Mouse (Mus musculus) liver, embryonic 11.5 days (tissue): ENCODE measurements around the gene Gucy2f. TPM values are rescaled to one million over a fixed set of nuclear protein-coding genes. Genes with fewer than 3 reads are reported as not detected.
A peak's percentile ranks its signal among the peaks of the same experiment; 100 is the strongest.
"Not testable (repeated sequence)": the region's sequence is repeated elsewhere in the genome, so short reads cannot be mapped to it uniquely, and the experiment has no call there.

Source experiments
- ATAC-seq: fragments of 200-750 bp; cut with Nextera tagmentation; replicated peaks from 2 replicates; pipeline ENCODE4 v1.8.0; 2017; ENCODE audit warnings: moderate number of reproducible peaks, mild to moderate bottlenecking, moderate TSS enrichment, moderate library complexity; ENCODE audit not compliant: low FRiP score
- DNase-seq: peaks from one replicate; pipeline ENCODE4 v3.0.0-alpha.2; 2017; ENCODE audit warnings: low spot score
- H3K27ac ChIP-seq: fragments of 300-500 bp; sonication (generic); 2 replicates; pipeline ENCODE4 v1.5.1; 2014; ENCODE audit warnings: mild to moderate bottlenecking, low read depth, low read length, control low read depth
- H3K27me3 ChIP-seq: fragments of 300-500 bp; sonication (generic); replicated peaks from 2 replicates; pipeline ENCODE4 v1.6.1; 2014; ENCODE audit warnings: low read length, mixed read lengths; ENCODE audit not compliant: control insufficient read depth, insufficient read depth
- H3K36me3 ChIP-seq: fragments of 300-500 bp; sonication (generic); 2 replicates; pipeline ENCODE4 v1.6.1; 2014; ENCODE audit warnings: mild to moderate bottlenecking, low read length, moderate library complexity, mixed read lengths; ENCODE audit not compliant: control insufficient read depth, insufficient read depth
- H3K4me1 ChIP-seq: fragments of 300-500 bp; sonication (generic); replicated peaks from 2 replicates; pipeline ENCODE4 v1.6.1; 2014; ENCODE audit warnings: low read length, mixed read lengths; ENCODE audit not compliant: control insufficient read depth, insufficient read depth
- H3K4me2 ChIP-seq: fragments of 300-500 bp; sonication (generic); 2 replicates; pipeline ENCODE4 v1.6.1; 2014; ENCODE audit warnings: mild to moderate bottlenecking, control low read depth, moderate library complexity
- H3K4me3 ChIP-seq: fragments of 300-500 bp; sonication (generic); 2 replicates; pipeline ENCODE4 v1.5.1; 2014; ENCODE audit warnings: low read depth, low read length, control low read depth
- H3K9ac ChIP-seq: fragments of 300-500 bp; sonication (generic); 2 replicates; pipeline ENCODE4 v1.6.1; 2014; ENCODE audit warnings: low read depth, low read length, control low read depth
- H3K9me3 ChIP-seq: fragments of 300-500 bp; sonication (generic); 2 replicates; pipeline ENCODE4 v1.6.1; 2016; ENCODE audit warnings: low read length, inconsistent platforms, mixed read lengths; ENCODE audit not compliant: control insufficient read depth
- WGBS: fragments of 180-500 bp; shearing (Covaris S2); extraction: QIAGEN DNeasy Blood & Tissue Kit; methylation state at CpG from one replicate; pipeline ENCODE4 v1.1.7; 2014; 5-methylcytosine and 5-hydroxymethylcytosine counted together
- polyA plus RNA-seq: library from polyadenylated mRNA; unstranded; fragments of >200 nt; fragmentation: Nextera tagmentation; extraction: Ambion mirVana; gene quantifications from 2 replicates; pipeline ENCODE4 v1.2.1, GENCODE M21; 2014

The Gucy2f gene
- polyA plus RNA-seq, result not detected in 2 replicates

DNA sequence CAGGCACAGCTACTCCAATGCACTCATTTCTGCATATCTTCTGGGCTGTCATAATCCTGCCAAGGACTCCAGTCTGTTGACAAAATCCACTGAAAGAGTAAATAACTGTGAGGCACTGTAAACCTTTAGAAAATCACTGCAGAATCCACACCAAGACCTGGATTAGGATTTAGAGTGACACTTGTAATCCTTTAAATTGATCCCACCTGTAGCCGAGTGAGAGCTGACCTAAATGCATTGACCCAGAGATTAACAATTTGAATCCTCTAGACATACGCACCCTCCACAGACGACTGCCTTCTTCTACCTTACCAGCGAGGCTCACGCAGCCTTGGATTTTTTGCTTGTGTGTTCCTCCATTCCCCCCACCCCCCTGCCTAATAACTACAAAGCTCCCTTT lies at the start of gene Gucy2f:
Gucy2f (minus strand) TSS at position 101 of the 400 bp plus-strand sequence.
- no peak for ATAC-seq

GRCm38 (mm10) chrX:142245682-142246327 lies 49.1 kb upstream of the Gucy2f start:
- no peak overlapping the region for H3K27ac ChIP-seq
- no peak overlapping the region for H3K9ac ChIP-seq
- ATAC-seq, result no peak
- no peaks in the 10 kb centered on the region for H3K9me3 ChIP-seq
- H3K27me3 ChIP-seq, result no peaks in the 10 kb centered on the region; the same call in 1 of the 2 replicates
- no peaks in the 10 kb centered on the region for H3K36me3 ChIP-seq
- DNase-seq, result no peak
- H3K4me2 ChIP-seq, result no peak overlapping the region
- H3K4me3 ChIP-seq, result no peak overlapping the region
- 69% methylated on average over 5 of the region's 5 CpGs for WGBS
- H3K4me1 ChIP-seq, result no peaks in the 10 kb centered on the region

More for the DNA sequence above, at the start of gene Gucy2f:
- Histone ChIP-seq H3K9me3 (no peaks in the 10 kb centered on the region), H3K27ac (no peak within 1 kb of the TSS), H3K4me2 (no peak within 1 kb of the TSS), H3K4me3 (no peak within 1 kb of the TSS), H3K27me3 (no peaks in the 10 kb centered on the region; the same call in 1 of the 2 replicates), H3K4me1 (no peaks in the 10 kb centered on the region), H3K9ac (no peak within 1 kb of the TSS), H3K36me3 (no peaks in the 10 kb centered on the region)
- DNase-seq, result no peak
- WGBS, result 50% methylated on average over 5 of the region's 5 CpGs

DNA sequence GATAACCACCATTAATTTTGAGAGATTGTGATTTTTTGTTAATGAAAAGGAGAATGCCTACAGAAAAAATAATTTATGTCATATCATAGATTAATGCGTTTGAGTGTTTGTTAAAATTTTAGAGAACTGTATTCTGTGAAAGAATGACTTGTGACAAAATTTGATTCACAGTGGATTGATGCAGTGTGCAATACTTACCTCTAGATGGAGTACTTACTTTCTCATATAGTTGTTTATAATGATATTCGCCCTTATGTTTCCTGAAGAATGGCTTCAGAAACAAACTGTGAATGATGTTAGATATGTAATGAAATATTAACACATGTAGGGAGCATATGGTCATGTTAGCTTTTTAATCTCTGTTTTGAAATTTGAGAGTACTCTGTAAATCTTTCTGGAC lies 40.4 kb upstream of the Gucy2f start:
- ATAC-seq, result no peak
- Histone ChIP-seq H3K9me3 (no peaks in the 10 kb centered on the region), H3K4me3 (no peak overlapping the region), H3K4me2 (no peak overlapping the region), H3K4me1 (no peaks in the 10 kb centered on the region), H3K27ac (no peak overlapping the region), H3K36me3 (no peaks in the 10 kb centered on the region), H3K27me3 (no peaks in the 10 kb centered on the region), H3K9ac (no peak overlapping the region)
- no peak for DNase-seq
- 51% methylated on average over 2 of the region's 2 CpGs for WGBS

DNA sequence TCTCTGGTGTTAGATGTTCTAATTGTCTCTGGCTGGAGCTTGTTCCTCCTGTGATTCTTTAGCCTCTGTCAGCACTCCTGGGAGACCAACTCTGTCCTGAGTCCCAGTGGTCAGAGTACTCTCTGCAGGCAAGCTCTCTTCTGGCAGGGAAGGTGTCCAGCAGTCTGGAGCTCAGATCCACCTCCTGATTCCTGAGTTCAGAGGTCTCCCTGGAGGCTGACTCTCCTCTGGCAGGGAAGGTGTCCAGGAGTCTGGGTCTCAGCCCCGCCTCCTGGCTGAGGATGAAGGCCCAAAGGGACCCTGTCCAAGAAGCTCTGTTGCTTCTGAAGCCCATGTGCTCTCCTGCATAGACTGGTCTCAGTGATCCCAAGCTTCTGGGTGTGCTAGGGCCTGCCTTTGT lies 39.4 kb upstream of the Gucy2f start:
- not testable (repeated sequence) for H3K27ac ChIP-seq, H3K9me3 ChIP-seq, ATAC-seq, DNase-seq, H3K4me2 ChIP-seq, H3K4me1 ChIP-seq, H3K9ac ChIP-seq, H3K4me3 ChIP-seq, H3K36me3 ChIP-seq, H3K27me3 ChIP-seq
- WGBS, result 77% methylated on average over 1 of the region's 1 CpGs

DNA sequence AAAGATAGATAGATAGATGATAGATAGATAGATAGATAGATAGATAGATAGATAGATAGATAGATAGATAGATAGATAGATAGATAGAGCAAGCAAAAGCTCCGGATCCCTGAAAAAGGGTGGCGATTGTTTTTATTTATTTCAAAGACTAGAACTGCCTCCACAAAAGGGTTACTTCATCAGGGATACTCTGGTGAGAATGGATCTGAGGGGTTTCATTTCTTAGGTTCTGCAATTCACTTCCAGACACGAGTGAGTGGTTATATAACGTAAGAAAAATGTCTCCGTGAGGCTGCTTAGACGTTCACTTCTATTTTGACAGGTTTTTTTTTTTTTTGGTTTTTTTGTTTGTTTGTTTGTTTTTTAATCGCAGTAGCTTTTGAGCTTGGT lies 32.0 kb upstream of the Gucy2f start:
- no peaks in the 10 kb centered on the region for H3K4me1 ChIP-seq
- H3K27me3 ChIP-seq, result no peaks in the 10 kb centered on the region
- H3K9ac ChIP-seq, result no peak overlapping the region
- H3K27ac ChIP-seq, result no peak overlapping the region
- H3K4me3 ChIP-seq, result peak overlapping the region; percentile 58
- H3K9me3 ChIP-seq, result no peaks in the 10 kb centered on the region
- 44% methylated on average over 7 of the region's 7 CpGs for WGBS
- DNase-seq (no peak), ATAC-seq (no peak)
- H3K4me2 ChIP-seq, result peak overlapping the region; percentile 44
- H3K36me3 ChIP-seq, result no peaks in the 10 kb centered on the region

DNA sequence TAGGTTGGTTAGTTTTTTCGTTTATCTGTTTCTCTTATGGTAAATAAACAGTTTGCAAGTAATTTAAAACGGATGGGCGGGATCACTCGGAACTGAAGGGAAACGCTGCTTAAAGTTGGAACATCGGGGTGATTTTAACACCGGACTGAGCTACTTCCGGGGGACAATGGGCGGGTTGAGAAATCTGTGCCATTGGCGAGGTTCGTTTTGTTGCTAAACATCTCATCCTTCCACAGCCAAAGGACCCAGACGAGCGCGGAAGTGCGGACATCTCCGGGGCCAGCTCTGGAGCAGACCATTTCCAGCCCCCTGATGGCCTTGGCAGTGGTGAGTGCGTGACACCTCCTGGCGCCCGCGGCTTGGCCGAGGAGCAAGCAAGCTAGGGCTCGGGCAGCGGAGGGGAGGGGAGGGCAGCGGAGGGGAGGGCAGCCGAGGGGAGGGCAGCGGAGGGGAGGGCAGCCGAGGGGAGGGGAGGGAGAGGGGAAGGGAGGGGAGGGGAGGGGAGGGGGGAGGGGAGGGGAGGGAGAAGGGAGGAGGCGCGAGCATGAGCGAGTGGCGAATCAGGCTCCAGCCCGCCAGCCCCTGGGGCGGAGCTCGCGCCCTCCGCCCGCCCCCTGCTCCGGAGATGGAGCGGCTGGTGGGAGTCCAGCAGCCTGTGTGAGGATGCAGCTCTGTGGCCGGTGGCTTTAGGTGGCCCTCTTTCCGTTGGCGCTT lies 31.5 kb upstream of the Gucy2f start:
- Histone ChIP-seq H3K27ac (peak overlapping the region; percentile 66; the same call in 1 of the 2 replicates), H3K4me2 (peak overlapping the region; percentile 58), H3K9me3 (no peaks in the 10 kb centered on the region), H3K4me3 (peak overlapping the region; percentile 58), H3K36me3 (no peaks in the 10 kb centered on the region), H3K4me1 (no peaks in the 10 kb centered on the region), H3K9ac (peak overlapping the region; percentile 31; the same call in 1 of the 2 replicates), H3K27me3 (no peaks in the 10 kb centered on the region)
- DNase-seq (peak; percentile 59), ATAC-seq (peak; percentile 96)
- WGBS, result 20% methylated on average over 31 of the region's 42 CpGs

- 24% methylated on average over 15 of the region's 15 CpGs for WGBS
- peak overlapping the region; percentile 46; the same call in 1 of the 2 replicates for H3K9ac ChIP-seq
- peak overlapping the region; percentile 58 for H3K4me2 ChIP-seq
- DNase-seq, result peak; percentile 31
- no peaks in the 10 kb centered on the region for H3K27me3 ChIP-seq
- no peaks in the 10 kb centered on the region for H3K4me1 ChIP-seq
- H3K27ac ChIP-seq, result peak overlapping the region; percentile 66; the same call in 1 of the 2 replicates
- ATAC-seq, result peak; percentile 70
- H3K36me3 ChIP-seq, result no peaks in the 10 kb centered on the region
- peak overlapping the region; percentile 58 for H3K4me3 ChIP-seq
- no peaks in the 10 kb centered on the region for H3K9me3 ChIP-seq
Observed at GRCm38 (mm10) chrX:142227398-142228054, 30.8 kb upstream of the Gucy2f start.

GRCm38 (mm10) chrX:142226542-142226941 lies 29.8 kb upstream of the Gucy2f start, which contains the start of gene Nxt2:
Gene Nxt2 (plus strand): TSS chrX:142226770.
- Histone ChIP-seq H3K9ac (peak within 1 kb of the TSS; percentile 46; the same call in 1 of the 2 replicates), H3K27ac (no peak within 1 kb of the TSS), H3K9me3 (no peaks in the 10 kb centered on the region), H3K4me2 (peak within 1 kb of the TSS; percentile 58), H3K4me1 (no peaks in the 10 kb centered on the region), H3K36me3 (no peaks in the 10 kb centered on the region), H3K4me3 (peak within 1 kb of the TSS; percentile 58), H3K27me3 (no peaks in the 10 kb centered on the region)
- no peak for ATAC-seq
- 78% methylated on average over 14 of the region's 14 CpGs for WGBS
- DNase-seq, result no peak
